In the genomic region with DNA sequence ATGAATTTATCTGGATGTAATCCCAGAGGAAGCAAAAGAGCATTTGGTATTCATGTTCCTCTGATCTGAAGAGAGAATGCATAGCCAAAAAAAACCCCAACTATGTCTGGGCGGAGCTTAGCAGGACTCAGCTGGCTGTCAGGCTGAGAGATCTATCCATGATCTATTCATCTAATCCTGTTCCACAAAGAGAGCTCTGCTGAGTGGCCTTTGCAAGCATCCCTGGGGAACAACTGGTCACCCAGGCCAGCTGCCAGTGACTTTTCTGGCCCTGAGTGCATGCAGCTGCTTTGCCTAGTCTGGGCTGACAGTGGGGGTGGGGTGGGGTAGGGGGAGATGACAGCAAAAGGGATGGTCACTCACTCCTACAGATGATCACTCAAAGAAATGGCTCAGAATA, we compare ENCODE assay signal across 9 mouse cellular contexts.
A peak's percentile ranks its signal among the peaks of the same experiment; 100 is the strongest.
DNase-seq lines count a peak whose midpoint lies in the region; ATAC-seq and TF ChIP-seq lines count a peak whose summit lies in the region.
"Had no signal": no experiment of that assay in that cellular context is flagged by ENCODE, and none has a peak within 500 bp of the region (broad histone marks: within the 10 kb centered on the region; RNA-seq: fewer than 3 reads in every experiment).

No protein-coding gene starts in this region.

- no peak overlapping the region for H3K4me3 ChIP-seq in lung, embryonic 14.5 days (ENCODE audit: low read depth, low read length)
- H3K4me3 ChIP-seq in heart, embryonic 16.5 days (ENCODE audit: low read length): no peak overlapping the region
- H3K4me3 ChIP-seq in lung, postnatal 0 days (ENCODE audit: low read depth, low read length): no peak overlapping the region

- no peaks in the 10 kb centered on the region for H3K27me3 ChIP-seq in lung, embryonic 14.5 days (ENCODE audit: insufficient read depth, low read length)
- no peaks in the 10 kb centered on the region for H3K27me3 ChIP-seq in heart, embryonic 16.5 days (ENCODE audit: control insufficient read depth, insufficient read depth, low read length)
- no peaks in the 10 kb centered on the region for H3K27me3 ChIP-seq in lung, postnatal 0 days (replicated peaks; ENCODE audit: insufficient read depth, low read length)

- H3K36me3 ChIP-seq in lung, embryonic 14.5 days (ENCODE audit: insufficient read depth): no peaks in the 10 kb centered on the region
- peaks cover 4% of the 10 kb centered on the region; the same call in 1 of the 2 replicates for H3K36me3 ChIP-seq in heart, embryonic 16.5 days (ENCODE audit: control insufficient read depth, insufficient read depth)
- H3K36me3 ChIP-seq in lung, postnatal 0 days (ENCODE audit: insufficient read depth, low read length): no peaks in the 10 kb centered on the region

- ATAC-seq in lung, embryonic 14.5 days (ENCODE audit: insufficient read depth): peak; percentile 60
- ATAC-seq in heart, embryonic 16.5 days (replicated peaks; ENCODE audit: extremely low read depth, insufficient read depth, low FRiP score): peak; percentile 37; the same call in 1 of the 2 replicates
- peak; percentile 66 for ATAC-seq in lung, postnatal 0 days
- no peak for ATAC-seq in megakaryocyte-erythroid progenitor cell, adult 5-6 weeks (replicated peaks; ENCODE audit: low FRiP score, low TSS enrichment, poor library complexity, severe bottlenecking)

- H3K9me3 ChIP-seq in lung, embryonic 14.5 days (ENCODE audit: low read depth, low read length): peaks cover 21% of the 10 kb centered on the region; the same call in 1 of the 2 replicates
- peaks cover 15% of the 10 kb centered on the region for H3K9me3 ChIP-seq in heart, embryonic 16.5 days (replicated peaks; ENCODE audit: control insufficient read depth, low read length)
- peaks cover 3% of the 10 kb centered on the region; the same call in 1 of the 2 replicates for H3K9me3 ChIP-seq in lung, postnatal 0 days (ENCODE audit: low read length)

- H3K9ac ChIP-seq in lung, embryonic 14.5 days: no peak overlapping the region
- no peak overlapping the region for H3K9ac ChIP-seq in heart, embryonic 16.5 days (ENCODE audit: low read length)
- no peak overlapping the region for H3K9ac ChIP-seq in lung, postnatal 0 days (replicated peaks; ENCODE audit: low read depth)

- WGBS in lung, embryonic 14.5 days: 90% methylated on average over 1 of the region's 1 CpGs
- 79% methylated on average over 1 of the region's 1 CpGs for WGBS in heart, embryonic 16.5 days
- WGBS in lung, postnatal 0 days: 83% methylated on average over 1 of the region's 1 CpGs

- no peak overlapping the region for H3K4me2 ChIP-seq in lung, embryonic 14.5 days
- no peak overlapping the region for H3K4me2 ChIP-seq in heart, embryonic 16.5 days (ENCODE audit: low read depth, low read length)
- no peak overlapping the region for H3K4me2 ChIP-seq in lung, postnatal 0 days (replicated peaks; ENCODE audit: low read depth, low read length)

- DNase-seq in cerebellum, postnatal 10 days: peak; percentile 65 to 69
- no peak for DNase-seq in cerebellum, adult 11 months
- peak; percentile 71 for DNase-seq in lung, embryonic 14.5 days
- DNase-seq in lung, postnatal 25 days (ENCODE audit: low spot score): no peak
- DNase-seq in lung, postnatal 0 days (ENCODE audit: low spot score): no peak
- DNase-seq in thymus, postnatal 0 days (ENCODE audit: low spot score): no peak
- DNase-seq: cerebellum, adult 18-20 months had no signal

- H3K4me1 ChIP-seq in lung, embryonic 14.5 days (ENCODE audit: insufficient read depth): no peaks in the 10 kb centered on the region
- H3K4me1 ChIP-seq in heart, embryonic 16.5 days (ENCODE audit: control insufficient read depth, insufficient read depth, low read length): no peaks in the 10 kb centered on the region
- H3K4me1 ChIP-seq in lung, postnatal 0 days (ENCODE audit: insufficient read depth, low read depth, low read length): no peaks in the 10 kb centered on the region

- no peak for TF ChIP-seq CTCF in lung, embryonic 14.5 days (IDR thresholded peaks at IDR 0.05; ENCODE audit: low read depth)
- TF ChIP-seq CTCF in lung, postnatal 0 days (IDR thresholded peaks at IDR 0.05): no peak

- TF ChIP-seq EP300 in lung, postnatal 0 days (IDR thresholded peaks at IDR 0.05): no peak

- H3K27ac ChIP-seq in lung, embryonic 14.5 days (ENCODE audit: low read depth): peak overlapping the region; percentile 27; the same call in 1 of the 2 replicates
- no peak overlapping the region for H3K27ac ChIP-seq in heart, embryonic 16.5 days (ENCODE audit: low read length)
- H3K27ac ChIP-seq in lung, postnatal 0 days (ENCODE audit: low read length): no peak overlapping the region

Comparison
In these comparisons a context has a peak if more than half of its experiments do, and no peak if none do; other contexts are left out.
1. DNase-seq: peak in cerebellum, postnatal 10 days (2 of 2) and lung, embryonic 14.5 days (single experiment); none in cerebellum, adult 11 months (single experiment), lung, postnatal 25 days (single experiment), lung, postnatal 0 days (single experiment) and thymus, postnatal 0 days (single experiment).